Mouse (Mus musculus): Measurements from ENCODE around the gene Dusp10. TPM values are rescaled to one million over a fixed set of nuclear protein-coding genes. Genes with fewer than 3 reads are reported as not detected.

The Dusp10 gene
- polyA plus RNA-seq, 1 experiment = 16.4 TPM

GRCm38 (mm10) chr1:184037802-184038201, 24.7 kb downstream of the Dusp10 start:
- WGBS = 82% methylated on average over 4 of the region's 4 CpGs
- Histone ChIP-seq H3K4me3 (replicated peaks; ENCODE audit: extremely low read depth, low read depth, low read length) (no peak overlapping the region), H3K4me1 (ENCODE audit: control insufficient read depth, insufficient read depth, low read length) (peaks cover 10% of the 10 kb centered on the region)
- TF ChIP-seq POLR2A (IDR thresholded peaks at IDR 0.05; ENCODE audit: borderline replicate concordance, extremely low read depth, low read depth, low read length) (no peak), CTCF (IDR thresholded peaks at IDR 0.05; ENCODE audit: insufficient read depth, low read length) (no peak)
- no peak for DNase-seq

- Histone ChIP-seq H3K4me3 (replicated peaks; ENCODE audit: extremely low read depth, low read depth, low read length) (no peak overlapping the region), H3K4me1 (ENCODE audit: control insufficient read depth, insufficient read depth, low read length) (peaks cover 10% of the 10 kb centered on the region)
- DNase-seq = no peak
- WGBS = 91% methylated on average over 10 of the region's 10 CpGs
- TF ChIP-seq POLR2A (IDR thresholded peaks at IDR 0.05; ENCODE audit: borderline replicate concordance, extremely low read depth, low read depth, low read length) = no peak
- TF ChIP-seq CTCF (IDR thresholded peaks at IDR 0.05; ENCODE audit: insufficient read depth, low read length) = no peak
Observed at GRCm38 (mm10) chr1:184039301-184039700, 26.2 kb downstream of the Dusp10 start.

GRCm38 (mm10) chr1:184040181-184040580, 27.1 kb downstream of the Dusp10 start:
- TF ChIP-seq CTCF (IDR thresholded peaks at IDR 0.05; ENCODE audit: insufficient read depth, low read length) = no peak
- no peak for TF ChIP-seq POLR2A (IDR thresholded peaks at IDR 0.05; ENCODE audit: borderline replicate concordance, extremely low read depth, low read depth, low read length)
- no peak overlapping the region for H3K4me3 ChIP-seq (replicated peaks; ENCODE audit: extremely low read depth, low read depth, low read length)
- 88% methylated on average over 11 of the region's 11 CpGs for WGBS
- DNase-seq = no peak
- peaks cover 10% of the 10 kb centered on the region for H3K4me1 ChIP-seq (ENCODE audit: control insufficient read depth, insufficient read depth, low read length)

GRCm38 (mm10) chr1:184040906-184041305, 27.8 kb downstream of the Dusp10 start:
- TF ChIP-seq POLR2A (IDR thresholded peaks at IDR 0.05; ENCODE audit: borderline replicate concordance, extremely low read depth, low read depth, low read length) (no peak), CTCF (IDR thresholded peaks at IDR 0.05; ENCODE audit: insufficient read depth, low read length) (no peak)
- peaks cover 10% of the 10 kb centered on the region for H3K4me1 ChIP-seq (ENCODE audit: control insufficient read depth, insufficient read depth, low read length)
- DNase-seq = no peak
- 85% methylated on average over 1 of the region's 1 CpGs for WGBS
- no peak overlapping the region for H3K4me3 ChIP-seq (replicated peaks; ENCODE audit: extremely low read depth, low read depth, low read length)

- no peak overlapping the region for H3K4me3 ChIP-seq (replicated peaks; ENCODE audit: extremely low read depth, low read depth, low read length)
- peak; percentile 14 for DNase-seq
- 51% methylated on average over 9 of the region's 9 CpGs for WGBS
- TF ChIP-seq CTCF (IDR thresholded peaks at IDR 0.05; ENCODE audit: insufficient read depth, low read length) (no peak), POLR2A (IDR thresholded peaks at IDR 0.05; ENCODE audit: borderline replicate concordance, extremely low read depth, low read depth, low read length) (no peak)
- peaks cover 10% of the 10 kb centered on the region for H3K4me1 ChIP-seq (ENCODE audit: control insufficient read depth, insufficient read depth, low read length)
Observed at GRCm38 (mm10) chr1:184041778-184042573, 28.9 kb downstream of the Dusp10 start.

GRCm38 (mm10) chr1:184042745-184043144, 29.6 kb downstream of the Dusp10 start:
- H3K4me1 ChIP-seq (ENCODE audit: control insufficient read depth, insufficient read depth, low read length) = peaks cover 11% of the 10 kb centered on the region
- H3K4me3 ChIP-seq (replicated peaks; ENCODE audit: extremely low read depth, low read depth, low read length) = no peak overlapping the region
- DNase-seq = no peak
- WGBS = 64% methylated on average over 9 of the region's 9 CpGs
- TF ChIP-seq CTCF (IDR thresholded peaks at IDR 0.05; ENCODE audit: insufficient read depth, low read length) (no peak), POLR2A (IDR thresholded peaks at IDR 0.05; ENCODE audit: borderline replicate concordance, extremely low read depth, low read depth, low read length) (no peak)

GRCm38 (mm10) chr1:184043391-184043790, 30.3 kb downstream of the Dusp10 start:
- no peak for TF ChIP-seq POLR2A (IDR thresholded peaks at IDR 0.05; ENCODE audit: borderline replicate concordance, extremely low read depth, low read depth, low read length)
- no peak for TF ChIP-seq CTCF (IDR thresholded peaks at IDR 0.05; ENCODE audit: insufficient read depth, low read length)
- WGBS = 88% methylated on average over 6 of the region's 6 CpGs

GRCm38 (mm10) chr1:184046070-184046677, 33.1 kb downstream of the Dusp10 start:
- DNase-seq = no peak
- Histone ChIP-seq H3K4me1 (ENCODE audit: control insufficient read depth, insufficient read depth, low read length) (peaks cover 17% of the 10 kb centered on the region), H3K4me3 (replicated peaks; ENCODE audit: extremely low read depth, low read depth, low read length) (no peak overlapping the region)
- WGBS = 78% methylated on average over 6 of the region's 6 CpGs
- TF ChIP-seq POLR2A (IDR thresholded peaks at IDR 0.05; ENCODE audit: borderline replicate concordance, extremely low read depth, low read depth, low read length) = no peak

More at GRCm38 (mm10) chr1:184043391-184043790, 30.3 kb downstream of the Dusp10 start:
- no peak for DNase-seq
- peaks cover 13% of the 10 kb centered on the region for H3K4me1 ChIP-seq (ENCODE audit: control insufficient read depth, insufficient read depth, low read length)
- H3K4me3 ChIP-seq (replicated peaks; ENCODE audit: extremely low read depth, low read depth, low read length) = no peak overlapping the region

GRCm38 (mm10) chr1:184047818-184048217, 34.7 kb downstream of the Dusp10 start:
- DNase-seq = no peak
- Histone ChIP-seq H3K4me1 (ENCODE audit: control insufficient read depth, insufficient read depth, low read length) (peaks cover 16% of the 10 kb centered on the region), H3K4me3 (replicated peaks; ENCODE audit: extremely low read depth, low read depth, low read length) (no peak overlapping the region)
- WGBS = 52% methylated on average over 9 of the region's 9 CpGs
- no peak for TF ChIP-seq POLR2A (IDR thresholded peaks at IDR 0.05; ENCODE audit: borderline replicate concordance, extremely low read depth, low read depth, low read length)
- TF ChIP-seq CTCF (IDR thresholded peaks at IDR 0.05; ENCODE audit: insufficient read depth, low read length) = no peak
